Mouse (Mus musculus): ENCODE data around the gene P2ry10b.

Gene P2ry10b

DNA sequence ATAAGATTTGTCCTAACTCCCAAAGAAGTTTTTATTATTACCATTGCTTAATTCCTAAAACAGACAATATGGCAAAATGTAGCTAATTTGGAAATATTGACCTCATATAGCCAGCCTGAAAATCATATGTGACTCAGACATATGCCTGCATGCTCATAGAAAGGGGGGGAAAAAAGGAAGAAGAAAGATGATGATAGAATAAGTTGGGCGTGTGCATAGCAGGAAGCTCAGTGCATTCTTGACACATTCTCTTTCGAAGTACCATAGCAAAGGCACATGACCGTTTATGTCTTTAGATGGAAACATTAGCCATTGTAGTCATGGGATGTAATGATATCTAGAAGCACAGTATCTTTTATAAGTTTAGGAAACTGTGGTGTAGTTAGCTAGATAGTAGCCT lies at the start of gene P2ry10b:
Gene P2ry10b, plus strand, starts transcription at position 247 of the 400 bp plus-strand sequence.
- DNase-seq (ENCODE audit: extremely low spot score, low spot score), result no peak

DNA sequence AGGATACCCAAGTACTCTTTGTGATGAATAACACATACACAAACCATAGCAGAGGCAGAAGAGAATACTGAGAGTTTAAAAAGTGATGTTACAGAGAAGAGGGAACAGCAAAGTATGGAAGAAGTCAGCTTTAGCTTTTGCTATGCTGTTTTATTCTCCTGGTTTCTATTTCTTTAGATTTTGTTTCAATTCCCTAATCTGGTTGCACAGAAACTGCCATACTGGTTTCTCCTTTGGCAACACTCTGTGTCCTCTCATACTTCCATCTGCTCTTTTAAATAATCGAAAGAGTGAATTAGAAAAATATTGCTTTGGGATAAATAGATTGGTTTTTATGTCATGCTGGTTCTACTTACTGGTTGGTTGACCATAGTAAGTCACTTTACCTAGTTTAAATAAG lies 32.4 kb upstream of the P2ry10b start:
- DNase-seq (ENCODE audit: extremely low spot score, low spot score), result no peak

DNA sequence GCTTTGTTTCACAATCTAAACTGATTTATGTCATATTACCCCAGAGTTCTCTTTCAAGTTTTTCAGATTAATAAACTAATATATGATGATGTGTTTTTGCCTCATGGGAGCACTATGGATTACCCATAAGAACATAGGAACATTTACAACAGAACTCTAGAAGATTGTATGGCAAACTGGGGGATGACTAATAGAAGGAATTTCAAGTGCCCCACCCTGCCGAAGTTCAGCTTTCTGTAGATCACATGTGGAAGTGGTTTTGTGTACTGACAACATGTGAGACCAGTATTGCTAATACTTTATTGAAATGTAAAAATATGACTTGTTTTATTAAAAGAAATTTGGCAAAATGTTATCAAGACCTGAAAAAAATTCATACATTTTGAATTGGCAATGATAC lies 31.7 kb upstream of the P2ry10b start:
- no peak for DNase-seq (ENCODE audit: extremely low spot score, low spot score)

DNA sequence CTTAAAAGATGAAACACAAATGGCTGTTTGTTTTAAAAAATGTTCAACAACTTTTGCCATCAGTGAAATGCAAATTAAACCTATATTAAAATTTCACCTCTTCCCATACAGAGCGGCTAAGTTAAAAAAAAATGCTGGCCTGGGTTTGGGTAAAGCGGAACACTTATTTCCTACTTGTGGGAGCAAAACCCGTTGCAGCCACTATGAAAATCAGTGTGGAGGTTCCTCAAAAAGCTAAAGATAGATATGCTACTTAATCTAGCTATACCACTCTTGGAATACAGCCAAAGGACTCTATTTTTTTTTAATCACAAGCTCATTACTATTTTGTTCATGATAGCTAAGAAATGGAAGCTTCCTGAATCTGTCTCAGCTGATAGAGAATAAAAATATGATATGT lies 5.5 kb upstream of the P2ry10b start:
- no peak for DNase-seq (ENCODE audit: extremely low spot score, low spot score)

DNA sequence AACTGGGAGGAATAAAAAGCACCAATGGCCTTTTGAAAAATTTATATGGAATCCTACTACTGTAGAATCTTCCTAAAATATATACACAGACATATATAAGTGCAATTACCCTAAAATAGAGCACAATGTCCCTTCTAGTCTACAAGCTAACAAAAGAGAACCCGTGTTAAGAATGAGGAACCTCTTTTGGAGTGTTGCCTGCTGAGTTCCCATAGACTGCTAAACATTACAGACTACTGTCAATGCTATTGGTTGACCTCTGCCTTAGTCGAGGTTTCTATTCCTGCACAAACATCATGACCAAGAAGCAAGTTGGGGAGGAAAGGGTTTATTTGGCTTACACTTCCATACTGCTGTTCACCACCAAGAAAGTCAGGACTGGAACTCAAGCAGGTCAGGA lies 4.8 kb upstream of the P2ry10b start:
- no peak for DNase-seq (ENCODE audit: extremely low spot score, low spot score)

DNA sequence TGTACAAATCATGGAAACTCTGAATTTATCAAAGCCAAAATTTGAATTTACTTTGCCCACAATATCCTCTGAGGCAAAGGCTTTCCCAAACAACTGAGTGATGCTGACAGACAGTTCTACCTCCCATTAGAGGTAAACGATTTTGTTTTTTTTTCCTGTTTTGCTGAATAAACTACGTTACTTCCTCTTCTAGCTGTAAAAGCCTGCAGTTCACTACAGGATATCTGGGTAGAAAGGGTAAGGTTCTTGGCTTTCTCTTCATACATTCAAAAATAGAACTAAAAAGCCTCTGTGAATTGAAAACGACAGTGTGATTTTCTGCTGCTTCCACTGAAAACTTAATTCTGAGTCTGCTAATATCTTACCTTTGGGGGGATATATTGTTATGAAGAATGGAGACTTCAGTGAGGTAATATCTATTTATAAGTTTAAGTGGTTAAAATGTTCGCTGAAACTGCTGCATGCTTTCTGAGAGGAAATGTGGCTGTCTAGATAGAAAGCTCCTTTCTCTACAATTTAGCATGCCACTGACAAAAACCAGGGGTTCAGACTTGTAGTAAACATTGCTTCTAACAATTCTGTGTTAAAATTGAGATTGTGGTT lies 765 bp downstream of the P2ry10b start:
- DNase-seq (ENCODE audit: extremely low spot score, low spot score), result no peak

DNA sequence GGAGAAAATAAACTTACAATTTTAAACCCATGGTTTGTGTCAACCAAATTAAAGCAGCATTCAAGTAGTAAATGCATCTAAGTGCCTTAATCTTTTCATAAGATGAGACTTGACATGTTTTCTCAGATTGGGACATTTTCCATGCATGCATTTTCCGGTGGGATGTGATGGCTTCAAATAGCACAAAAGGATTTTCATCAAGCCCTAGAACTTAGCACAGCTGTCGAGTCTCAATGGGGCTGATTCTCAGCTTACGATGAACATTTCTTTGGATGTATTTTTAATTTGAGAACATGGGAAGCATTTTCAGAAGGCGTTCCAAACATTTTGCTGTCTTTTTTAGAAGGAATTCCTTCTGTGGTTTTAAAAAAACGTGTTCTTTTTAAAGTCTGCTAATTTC lies 1.3 kb downstream of the P2ry10b start:
- DNase-seq (ENCODE audit: extremely low spot score, low spot score), result no peak

DNA sequence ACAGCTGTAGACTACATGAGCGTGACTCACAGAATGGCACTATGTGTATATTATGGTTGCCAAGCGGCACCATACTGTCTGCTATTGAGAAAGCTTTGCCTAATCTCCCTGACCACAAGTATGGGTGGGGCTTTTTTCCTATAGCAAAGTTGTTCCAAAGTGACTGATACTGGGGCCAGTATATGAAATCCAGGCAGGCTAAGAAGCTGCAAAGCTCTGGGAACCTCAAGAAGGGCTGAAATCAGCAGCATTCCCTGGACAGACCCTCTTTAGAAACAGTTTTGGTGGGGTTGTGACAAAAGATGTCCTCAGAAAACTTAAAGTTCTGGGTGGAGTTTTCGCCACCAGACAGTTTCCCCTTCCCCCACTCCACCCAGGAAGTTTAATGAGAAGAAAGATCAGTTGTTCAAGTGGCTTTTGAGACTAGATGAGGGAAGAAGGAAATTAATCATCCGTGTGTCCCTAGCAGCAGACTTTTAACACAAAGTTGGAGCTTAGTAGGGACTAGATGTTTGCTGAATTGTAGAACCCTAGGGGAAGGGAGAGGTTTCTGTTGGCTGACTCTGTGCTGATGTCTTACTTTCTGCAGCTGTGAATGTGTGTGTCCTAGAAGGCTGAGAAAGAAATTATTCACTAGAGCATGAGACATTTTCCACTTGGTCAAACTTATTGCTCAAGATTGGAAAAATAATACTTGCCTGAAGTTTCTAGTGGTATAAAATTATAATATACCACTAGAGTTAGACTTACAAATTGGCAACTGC lies 2.2 kb downstream of the P2ry10b start:
- no peak for DNase-seq (ENCODE audit: extremely low spot score, low spot score)

DNA sequence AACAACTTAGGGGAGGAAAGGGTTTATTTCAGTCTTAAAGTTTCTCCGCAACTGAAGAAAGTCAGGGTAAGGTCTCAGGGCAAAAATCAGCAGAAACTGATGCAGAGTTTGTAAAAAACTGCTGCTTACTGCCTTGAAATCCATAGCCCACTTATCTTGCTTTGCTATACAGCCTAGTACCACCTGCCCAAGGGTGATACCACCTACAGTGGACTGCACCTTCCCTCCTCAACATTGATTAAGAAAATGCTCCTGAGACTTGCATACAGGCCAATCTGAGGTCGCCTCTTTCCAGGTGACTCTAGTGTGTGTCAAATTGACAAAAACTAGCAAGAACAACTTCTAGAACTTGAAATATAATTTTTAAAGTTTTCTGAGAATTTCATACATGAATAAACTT lies 7.3 kb downstream of the P2ry10b start:
- no peak for DNase-seq (ENCODE audit: extremely low spot score, low spot score)

DNA sequence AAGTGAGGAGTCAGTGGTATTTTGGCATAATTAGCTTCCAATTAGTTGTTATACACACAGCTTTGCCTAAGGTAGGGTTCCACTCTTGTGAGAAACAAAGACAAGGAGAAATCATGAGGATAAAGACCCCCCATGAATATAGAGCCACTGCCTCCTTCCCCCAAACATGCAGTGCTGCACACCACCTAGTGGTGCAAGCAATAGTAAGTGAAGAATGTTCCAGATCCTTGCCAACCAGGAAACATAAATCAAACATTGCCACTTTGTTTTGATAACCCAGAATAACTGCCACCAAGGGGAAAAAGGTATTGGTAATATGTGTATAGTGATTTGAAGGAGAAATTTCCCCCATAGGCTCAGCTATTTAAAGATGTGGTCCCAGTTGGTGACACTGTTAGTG lies 11.8 kb downstream of the P2ry10b start:
- no peak for DNase-seq (ENCODE audit: extremely low spot score, low spot score)

DNA sequence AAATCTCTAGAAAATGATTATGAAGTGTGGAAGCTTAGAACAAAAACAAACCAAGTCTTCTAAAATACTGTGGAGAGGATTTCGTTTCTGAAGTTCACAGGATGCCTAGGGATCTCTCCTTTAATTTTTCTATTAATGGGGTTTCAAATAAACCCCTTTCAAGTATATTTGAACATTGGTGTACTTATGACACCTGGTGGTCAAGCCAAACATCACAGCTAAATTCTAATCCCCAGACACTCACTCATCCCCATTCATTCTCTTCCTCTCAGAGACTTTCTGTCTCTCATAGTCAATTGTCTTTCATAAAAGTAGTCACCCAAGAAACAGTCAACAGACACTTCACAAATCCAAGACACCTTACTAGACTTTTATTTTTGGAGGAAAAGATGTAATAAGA lies 19.6 kb downstream of the P2ry10b start:
- no peak for DNase-seq (ENCODE audit: extremely low spot score, low spot score)

DNA sequence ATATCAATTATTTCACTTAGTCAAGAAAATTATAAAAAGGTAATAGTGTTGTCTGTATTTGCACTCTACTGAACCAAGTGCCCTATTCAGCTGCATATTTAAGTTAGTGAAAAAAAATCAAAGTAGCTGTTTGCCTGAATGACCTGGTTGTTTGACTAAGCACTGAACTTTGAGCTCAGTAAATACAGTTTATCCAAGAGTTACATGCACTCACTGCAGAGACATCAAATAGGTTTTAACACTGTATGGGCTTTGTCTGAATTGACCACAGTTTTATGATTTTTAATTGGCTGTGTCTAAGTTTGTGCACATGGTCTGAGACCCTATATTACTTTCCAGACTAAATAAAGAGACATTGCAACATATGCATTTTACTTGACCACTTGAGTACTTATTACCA lies 20.4 kb downstream of the P2ry10b start:
- DNase-seq (ENCODE audit: extremely low spot score, low spot score), result no peak

DNA sequence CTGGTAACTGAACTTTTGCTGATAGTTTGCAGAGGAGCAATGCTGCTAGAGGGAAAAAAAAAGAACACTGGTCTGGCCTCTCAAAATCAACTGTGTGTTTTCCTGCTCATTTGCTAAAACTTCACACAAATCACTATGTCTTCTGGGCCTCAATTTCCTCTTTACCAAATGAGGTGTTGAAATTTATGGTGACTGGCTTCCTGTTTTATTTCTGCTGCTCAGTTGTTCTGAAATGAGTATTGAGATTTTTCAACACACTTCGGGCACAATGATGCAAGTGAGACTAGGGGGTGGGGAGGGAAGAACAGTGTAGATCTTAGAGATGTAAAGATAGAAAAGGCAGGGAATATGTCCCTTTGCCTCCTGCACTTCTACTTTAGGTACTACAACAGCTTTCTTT lies 30.0 kb downstream of the P2ry10b start:
- no peak for DNase-seq (ENCODE audit: extremely low spot score, low spot score)

DNA sequence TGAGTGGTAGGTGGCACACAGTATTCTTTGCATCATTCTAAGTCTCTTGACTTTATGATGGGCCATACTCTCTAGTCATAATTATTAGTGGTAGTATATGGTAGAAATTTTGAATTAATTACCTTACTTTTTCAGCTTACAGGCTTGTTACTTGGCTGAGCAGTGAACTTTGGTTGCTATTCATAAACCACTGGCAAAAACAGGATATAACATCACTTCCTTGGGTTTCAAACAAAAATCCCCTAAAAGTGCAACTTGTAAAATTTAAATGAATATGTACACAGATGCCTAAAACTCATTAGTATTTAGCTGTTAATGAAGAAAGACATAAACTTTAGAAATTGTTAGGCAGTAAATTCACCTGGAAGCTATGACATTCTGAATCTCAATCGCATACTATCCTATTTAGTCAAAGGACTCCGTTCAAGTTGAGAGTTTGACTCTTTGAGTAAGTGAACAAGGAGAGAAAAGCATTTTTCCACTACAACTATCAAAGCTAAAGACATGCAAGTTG lies 68.9 kb downstream of the P2ry10b start:
- no peak for DNase-seq (ENCODE audit: extremely low spot score, low spot score)
